Mouse (Mus musculus) T-helper 2 cell (primary cell): ENCODE measurements around the gene Cyp3a41a.
"Not testable (repeated sequence)": the region's sequence is repeated elsewhere in the genome, so short reads cannot be mapped to it uniquely, and the experiment has no call there.

ENCODE experiments used
- in situ Hi-C: fragments of 300-600 bp; cut with MboI, MseI; formaldehyde crosslinking; loops from one replicate; pipeline ENCODE4 v1.15.1; 2025; ENCODE audit warnings: high pct_unique_total_duplicates

Cyp3a41a gene

DNA sequence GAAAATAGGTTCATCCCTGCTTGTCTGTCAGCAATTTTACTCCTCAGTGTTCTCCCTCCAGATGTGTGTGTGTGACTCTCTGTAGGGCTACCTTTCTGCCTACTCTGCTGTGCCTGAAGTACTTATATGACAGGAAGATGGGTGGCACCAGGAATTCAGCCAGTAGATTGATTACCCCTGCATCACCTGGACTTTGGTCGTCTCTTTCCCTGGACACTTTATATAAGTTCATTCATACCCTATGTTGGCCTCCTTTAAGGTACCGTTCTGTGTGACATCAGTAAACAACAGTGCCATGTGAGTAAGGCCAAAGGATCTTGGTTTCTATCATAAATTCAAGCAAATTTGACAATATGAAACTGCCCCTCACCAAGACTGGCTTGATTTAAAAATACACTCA is at the start of gene Cyp3a41a:
Gene Cyp3a41a, minus strand, starts transcription at position 101 of the 400 bp plus-strand sequence.
- in situ Hi-C loops = loop anchor here (10.0 kb wide), 1 partner anchor 135 kb away; the partner anchor contains the start of gene Cyp3a41b

DNA sequence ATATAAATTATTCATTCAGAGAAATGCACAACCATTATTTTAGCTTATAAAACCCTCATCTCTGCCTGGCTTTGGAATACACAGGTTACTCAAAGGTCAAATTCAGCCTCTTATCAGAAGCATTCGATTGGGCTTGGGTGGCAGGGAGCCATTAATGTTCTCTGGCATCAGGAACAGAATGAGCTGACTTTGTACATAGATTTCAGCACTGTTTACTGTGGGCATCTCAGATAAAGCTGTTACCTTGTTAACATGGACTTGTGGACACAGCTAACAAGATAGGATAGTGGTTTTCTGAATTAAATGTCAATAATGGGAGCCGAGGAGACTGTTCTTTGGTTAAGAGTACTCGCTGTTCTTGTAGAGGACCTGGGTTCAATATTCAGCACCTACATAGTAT is 17.6 kb upstream of the Cyp3a41a start:
- in situ Hi-C loops = not testable (repeated sequence)

DNA sequence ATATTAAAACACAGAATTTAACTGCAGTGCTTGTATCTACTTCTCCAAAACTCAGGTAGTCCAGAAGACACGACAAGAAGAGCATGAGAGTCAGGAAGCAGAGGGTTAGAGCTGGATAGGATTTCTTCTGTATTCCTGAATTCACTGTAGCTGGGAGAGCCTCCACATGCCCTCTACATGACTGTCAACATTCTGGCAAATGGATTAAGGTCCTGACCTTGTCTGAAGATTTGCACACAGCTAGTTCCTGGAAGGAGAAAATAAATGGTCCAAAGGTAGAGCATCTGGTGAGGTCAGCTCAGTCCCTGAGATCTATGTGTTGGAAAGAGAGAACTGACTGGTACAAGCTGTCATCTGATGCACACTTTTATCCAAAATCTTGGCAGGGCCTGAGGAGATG is 5.6 kb downstream of the Cyp3a41a start:
- in situ Hi-C loops = not testable (repeated sequence)

DNA sequence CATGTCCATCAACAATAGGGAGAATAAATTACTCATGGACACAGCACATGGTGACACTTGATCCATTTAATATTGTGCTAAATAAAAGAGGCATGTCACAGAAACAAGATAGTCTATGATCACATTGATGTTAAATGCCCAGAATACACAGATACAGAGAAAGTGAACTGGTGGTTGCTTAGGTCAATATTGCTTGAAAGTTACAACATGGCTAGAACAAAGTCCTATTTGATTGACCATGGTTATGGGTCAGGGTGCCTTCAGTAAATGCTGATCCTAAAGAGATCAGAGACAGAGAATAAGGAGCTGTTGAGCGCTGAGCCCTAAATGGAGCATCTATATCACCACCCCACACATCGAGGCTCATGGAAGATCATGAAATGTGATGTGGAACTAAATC is 12.6 kb downstream of the Cyp3a41a start:
- in situ Hi-C loops = not testable (repeated sequence)

DNA sequence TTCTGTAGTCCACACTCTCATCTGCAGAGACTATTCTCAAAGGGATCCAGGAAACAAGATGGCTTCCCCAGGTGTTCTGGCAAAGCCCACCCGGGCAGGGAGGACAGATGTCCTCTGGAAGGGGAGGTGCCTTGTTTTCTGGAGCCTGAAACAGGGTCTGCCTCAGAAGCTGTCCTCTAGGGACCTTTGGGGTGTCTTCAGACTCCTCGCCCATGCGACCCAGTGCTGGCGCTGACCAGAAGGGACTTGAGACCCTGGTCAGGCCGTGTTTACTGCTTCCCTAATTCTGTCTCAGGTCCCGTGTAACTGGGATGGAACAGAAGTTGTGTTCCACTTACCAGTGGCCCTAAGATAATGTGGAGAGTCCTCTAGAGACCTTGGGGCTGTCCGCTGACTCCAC is 57.9 kb downstream of the Cyp3a41a start:
- in situ Hi-C loops = no loop called here

DNA sequence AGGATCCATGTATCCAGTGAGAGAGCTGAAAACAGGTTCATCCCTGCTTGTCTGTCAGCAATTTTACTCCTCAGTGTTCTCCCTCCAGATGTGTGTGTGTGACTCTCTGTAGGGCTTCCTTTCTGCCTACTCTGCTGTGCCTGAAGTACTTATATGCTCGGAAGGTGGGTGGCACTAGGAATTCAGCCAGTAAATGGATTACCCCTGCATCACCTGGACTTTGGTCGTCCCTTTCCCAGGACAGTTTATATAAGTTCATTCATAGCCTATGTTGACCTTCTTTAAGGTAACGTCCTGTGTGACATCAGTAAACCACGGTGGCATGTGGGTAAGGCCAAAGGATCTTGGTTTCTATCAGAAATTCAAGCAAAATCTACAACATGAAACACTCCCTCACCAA is 72.2 kb downstream of the Cyp3a41a start:
- in situ Hi-C loops = loop anchor here (5.0 kb wide), 1 partner anchor 65 kb away; the partner anchor contains the start of gene Cyp3a41b
